Mouse (Mus musculus): ENCODE measurements around the gene Ets2.
"Not testable (repeated sequence)": the region's sequence is repeated elsewhere in the genome, so short reads cannot be mapped to it uniquely, and the experiment has no call there.

The Ets2 gene

DNA sequence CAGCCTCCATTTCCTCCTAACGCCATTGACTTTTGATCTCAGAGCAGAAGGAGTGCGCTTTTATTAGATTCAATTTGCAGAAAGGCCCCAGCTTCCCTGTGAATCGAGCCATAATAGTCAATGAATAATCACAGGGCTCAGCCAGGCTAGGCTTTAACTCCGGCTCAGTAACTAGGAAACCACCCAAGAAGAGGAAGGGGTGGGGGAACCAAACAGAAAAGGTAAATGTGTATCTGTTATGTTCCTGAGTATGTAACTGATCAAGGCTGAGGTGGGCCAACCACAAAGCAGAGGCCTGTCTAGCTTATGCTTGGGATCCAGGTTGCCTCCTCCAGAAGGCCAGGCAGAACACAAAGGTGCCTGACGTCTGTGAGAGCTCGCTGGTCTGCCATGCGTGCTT lies 1.7 kb upstream of the Ets2 start:
- DNase-seq, result no peak

GRCm38 (mm10) chr16:95702562-95703545 lies 979 bp downstream of the Ets2 start:
- peak in 1 of 2 experiments; percentile 34 for DNase-seq

GRCm38 (mm10) chr16:95703958-95704357 lies 2.1 kb downstream of the Ets2 start:
- DNase-seq, result peak in 1 of 2 experiments; percentile 40

- DNase-seq, result no peak
Observed at GRCm38 (mm10) chr16:95704662-95705330, 2.9 kb downstream of the Ets2 start.

GRCm38 (mm10) chr16:95705771-95706170 lies 3.9 kb downstream of the Ets2 start:
- DNase-seq, result no peak

- DNase-seq, result no peak
Observed at GRCm38 (mm10) chr16:95708211-95709004, 6.5 kb downstream of the Ets2 start.

GRCm38 (mm10) chr16:95709175-95709574 lies 7.3 kb downstream of the Ets2 start:
- no peak for DNase-seq

DNA sequence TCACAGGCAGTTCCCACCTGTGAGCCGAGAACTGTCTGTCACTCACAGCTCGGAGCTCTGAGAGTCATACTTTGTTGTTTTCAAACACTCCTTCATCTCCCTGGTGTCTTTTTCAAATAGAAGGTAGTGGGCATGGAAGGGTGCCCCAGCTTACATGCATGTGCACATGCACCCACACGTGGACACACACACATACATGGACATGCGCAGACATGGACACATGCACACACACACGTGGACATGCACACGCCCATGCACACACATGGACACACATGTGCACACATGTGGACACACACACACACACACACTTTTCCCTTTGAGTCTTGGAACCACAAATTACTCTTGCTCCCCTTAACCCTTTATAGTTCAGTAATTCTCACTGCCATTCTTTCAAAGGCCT lies 8.3 kb downstream of the Ets2 start:
- no peak for DNase-seq

DNA sequence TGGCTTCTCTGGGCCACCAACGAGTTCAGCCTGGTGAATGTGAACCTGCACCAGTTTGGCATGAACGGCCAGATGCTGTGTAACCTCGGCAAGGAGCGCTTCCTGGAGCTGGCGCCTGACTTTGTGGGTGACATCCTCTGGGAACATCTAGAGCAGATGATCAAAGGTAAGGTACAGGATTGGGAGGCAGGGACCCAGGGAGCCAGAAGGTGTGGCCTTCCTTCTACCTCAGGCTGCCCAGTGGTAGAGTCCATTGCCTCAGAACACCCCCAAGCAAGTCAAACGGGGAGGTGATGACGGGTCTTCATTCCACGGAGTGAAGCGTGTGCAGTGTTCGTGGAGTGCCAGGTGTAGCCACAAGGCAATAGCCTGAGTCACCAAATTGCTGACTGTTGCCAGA lies 10.2 kb downstream of the Ets2 start:
- no peak for DNase-seq

- not testable (repeated sequence) for DNase-seq
Observed at GRCm38 (mm10) chr16:95713077-95713476, 11.2 kb downstream of the Ets2 start.

GRCm38 (mm10) chr16:95715026-95715425 lies 13.2 kb downstream of the Ets2 start:
- DNase-seq, result no peak

GRCm38 (mm10) chr16:95716061-95716706 lies 14.3 kb downstream of the Ets2 start:
- DNase-seq, result no peak

DNA sequence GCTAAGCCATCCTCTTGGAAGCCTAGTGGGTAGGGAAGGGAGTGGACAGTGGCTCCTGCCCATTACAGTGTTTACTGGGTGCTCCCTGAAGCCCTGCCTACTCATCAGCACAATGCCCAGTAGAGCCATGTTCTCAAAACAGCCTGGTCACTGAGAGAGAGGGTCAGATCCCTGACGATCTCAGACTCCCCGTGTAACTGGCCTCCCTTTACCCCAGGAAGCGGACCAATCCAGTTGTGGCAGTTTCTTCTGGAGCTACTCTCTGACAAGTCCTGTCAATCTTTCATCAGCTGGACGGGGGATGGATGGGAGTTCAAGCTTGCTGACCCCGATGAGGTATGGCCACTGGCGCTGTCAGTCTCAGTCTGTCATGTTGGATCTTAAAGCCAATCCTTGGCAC lies 15.8 kb downstream of the Ets2 start:
- DNase-seq, result no peak

- DNase-seq, result no peak
Observed at GRCm38 (mm10) chr16:95718119-95718518, 16.2 kb downstream of the Ets2 start.

GRCm38 (mm10) chr16:95720532-95720931 lies 18.7 kb downstream of the Ets2 start:
- DNase-seq, result no peak

- no peak for DNase-seq
Observed at GRCm38 (mm10) chr16:95724251-95724650, 22.4 kb downstream of the Ets2 start.

- no peak for DNase-seq
Observed at GRCm38 (mm10) chr16:95724776-95725175, 22.9 kb downstream of the Ets2 start.

DNA sequence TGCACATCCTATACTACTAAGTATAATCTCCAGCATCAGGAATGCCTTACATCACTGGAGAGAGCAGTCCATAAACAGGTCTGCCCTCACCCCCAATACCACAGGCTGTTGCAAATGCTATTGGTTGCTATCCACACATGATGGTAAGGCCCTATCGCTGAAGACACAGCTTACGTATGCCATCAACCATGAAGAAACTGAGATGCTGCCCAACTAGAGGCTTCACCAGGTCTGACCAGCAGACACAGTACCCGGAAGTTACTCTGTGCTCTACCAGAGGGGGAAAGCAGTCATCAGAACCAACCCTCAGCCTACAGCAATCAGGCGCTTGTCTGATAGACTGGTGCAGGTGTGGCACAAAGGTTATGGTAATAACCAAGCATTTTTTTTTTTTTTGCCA lies 24.9 kb downstream of the Ets2 start:
- DNase-seq, result no peak

GRCm38 (mm10) chr16:95728453-95729435 lies 26.9 kb downstream of the Ets2 start:
- no peak for DNase-seq

DNA sequence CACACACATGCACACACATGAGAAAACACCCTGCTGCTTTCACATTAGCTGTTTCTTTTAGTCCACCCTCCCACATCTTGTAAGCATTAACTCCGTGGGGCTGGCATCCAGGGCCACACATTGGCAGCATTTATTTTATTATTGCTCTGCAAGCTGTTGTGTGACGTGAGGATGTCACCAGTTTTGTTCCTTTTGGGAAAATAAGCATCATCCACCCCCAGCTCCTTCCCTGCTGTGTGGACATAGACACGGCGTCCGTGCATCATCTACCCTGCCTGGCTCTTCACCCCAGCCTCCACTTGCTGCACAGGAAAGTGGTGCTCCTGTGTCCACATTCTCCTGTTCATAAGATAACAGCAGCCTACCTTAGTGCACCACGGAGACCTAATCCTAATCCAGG lies 27.9 kb downstream of the Ets2 start:
- no peak for DNase-seq

DNA sequence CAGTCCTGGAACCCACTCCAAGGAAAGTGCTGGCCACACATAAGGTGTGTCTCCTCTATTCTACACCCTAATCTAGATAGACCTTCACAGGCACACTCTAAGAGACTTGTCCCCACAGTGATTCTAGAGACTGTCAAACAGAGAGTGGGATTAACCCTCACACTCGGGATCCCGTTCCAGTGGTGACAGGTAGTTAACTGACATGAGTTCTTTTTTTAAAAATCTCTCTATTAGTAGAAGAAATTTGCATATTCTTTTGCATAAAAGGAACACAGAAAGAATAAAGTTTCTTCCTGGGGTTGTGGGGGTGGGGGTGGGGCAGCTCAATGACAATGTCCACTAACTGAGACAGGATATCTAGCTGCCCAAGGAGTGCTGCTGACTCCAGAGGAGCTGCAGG lies 32.9 kb downstream of the Ets2 start:
- no peak for DNase-seq
